Mouse (Mus musculus): ENCODE results near the gene Ntf5. TPM values are rescaled to one million over a fixed set of nuclear protein-coding genes. Genes with fewer than 3 reads are reported as not detected.
A peak's percentile ranks its signal among the peaks of the same experiment; 100 is the strongest.
"Not testable (repeated sequence)": the region's sequence is repeated elsewhere in the genome, so short reads cannot be mapped to it uniquely, and the experiment has no call there.

Gene Ntf5
- polyA plus RNA-seq, 1 experiment from 2014 or later, result 1.4 TPM

GRCm38 (mm10) chr7:45370475-45371311 lies 42.8 kb upstream of the Ntf5 start, which contains the start of gene Lin7b:
Lin7b (minus strand) TSS chr7:45370583.
- Histone ChIP-seq H3K4me3 (ENCODE audit: low read length) (peak within 1 kb of the TSS; percentile 62), H3K9me3 (ENCODE audit: control insufficient read depth, low read length) (no peaks in the 10 kb centered on the region), H3K27ac (ENCODE audit: low read length) (peak within 1 kb of the TSS; percentile 41; the same call in 1 of the 2 replicates), H3K4me2 (ENCODE audit: low read depth, low read length) (peak within 1 kb of the TSS; percentile 97), H3K36me3 (ENCODE audit: control insufficient read depth, insufficient read depth, low read length) (peaks cover 3% of the 10 kb centered on the region; the same call in 1 of the 2 replicates), H3K9ac (ENCODE audit: low read depth, low read length) (peak within 1 kb of the TSS; percentile 65), H3K4me1 (ENCODE audit: control insufficient read depth, insufficient read depth, low read length) (peaks cover 27% of the 10 kb centered on the region), H3K27me3 (replicated peaks; ENCODE audit: control insufficient read depth, insufficient read depth, low read length) (peaks cover 20% of the 10 kb centered on the region)
- peak; percentile 84 for ATAC-seq
- WGBS, result 8% methylated on average over 28 of the region's 28 CpGs

- Histone ChIP-seq H3K4me1 (ENCODE audit: control insufficient read depth, insufficient read depth, low read length) (peaks cover 19% of the 10 kb centered on the region), H3K27ac (ENCODE audit: low read length) (no peak overlapping the region), H3K27me3 (replicated peaks; ENCODE audit: control insufficient read depth, insufficient read depth, low read length) (peaks cover 17% of the 10 kb centered on the region), H3K4me3 (ENCODE audit: low read length) (no peak overlapping the region), H3K4me2 (ENCODE audit: low read depth, low read length) (no peak overlapping the region), H3K36me3 (ENCODE audit: control insufficient read depth, insufficient read depth, low read length) (peaks cover 8% of the 10 kb centered on the region), H3K9ac (ENCODE audit: low read depth, low read length) (no peak overlapping the region), H3K9me3 (ENCODE audit: control insufficient read depth, low read length) (no peaks in the 10 kb centered on the region)
- ATAC-seq, result no peak
- WGBS, result 75% methylated on average over 5 of the region's 5 CpGs
Measured at GRCm38 (mm10) chr7:45372371-45372770, 41.1 kb upstream of the Ntf5 start.

GRCm38 (mm10) chr7:45374620-45375019 lies 38.9 kb upstream of the Ntf5 start:
- WGBS, result 93% methylated on average over 8 of the region's 8 CpGs
- ATAC-seq, result no peak
- Histone ChIP-seq H3K27me3 (replicated peaks; ENCODE audit: control insufficient read depth, insufficient read depth, low read length) (peaks cover 4% of the 10 kb centered on the region; the same call in 1 of the 2 replicates), H3K36me3 (ENCODE audit: control insufficient read depth, insufficient read depth, low read length) (peaks cover 15% of the 10 kb centered on the region), H3K4me1 (ENCODE audit: control insufficient read depth, insufficient read depth, low read length) (peaks cover 9% of the 10 kb centered on the region; the same call in 1 of the 2 replicates), H3K9me3 (ENCODE audit: control insufficient read depth, low read length) (no peaks in the 10 kb centered on the region), H3K4me2 (ENCODE audit: low read depth, low read length) (no peak overlapping the region), H3K27ac (ENCODE audit: low read length) (no peak overlapping the region), H3K4me3 (ENCODE audit: low read length) (no peak overlapping the region), H3K9ac (ENCODE audit: low read depth, low read length) (no peak overlapping the region)

GRCm38 (mm10) chr7:45376057-45376456 lies 37.4 kb upstream of the Ntf5 start:
- WGBS, result 86% methylated on average over 1 of the region's 1 CpGs
- no peaks in the 10 kb centered on the region for H3K4me1 ChIP-seq (ENCODE audit: control insufficient read depth, insufficient read depth, low read length)
- H3K4me3 ChIP-seq (ENCODE audit: low read length), result no peak overlapping the region
- H3K9ac ChIP-seq (ENCODE audit: low read depth, low read length), result no peak overlapping the region
- ATAC-seq, result no peak
- H3K9me3 ChIP-seq (ENCODE audit: control insufficient read depth, low read length), result no peaks in the 10 kb centered on the region
- H3K27ac ChIP-seq (ENCODE audit: low read length), result no peak overlapping the region
- H3K4me2 ChIP-seq (ENCODE audit: low read depth, low read length), result no peak overlapping the region
- peaks cover 21% of the 10 kb centered on the region for H3K36me3 ChIP-seq (ENCODE audit: control insufficient read depth, insufficient read depth, low read length)
- H3K27me3 ChIP-seq (replicated peaks; ENCODE audit: control insufficient read depth, insufficient read depth, low read length), result no peaks in the 10 kb centered on the region

- H3K36me3 ChIP-seq (ENCODE audit: control insufficient read depth, insufficient read depth, low read length), result peaks cover 54% of the 10 kb centered on the region
- ATAC-seq, result no peak
- H3K4me1 ChIP-seq (ENCODE audit: control insufficient read depth, insufficient read depth, low read length), result no peaks in the 10 kb centered on the region
- no peak overlapping the region for H3K9ac ChIP-seq (ENCODE audit: low read depth, low read length)
- no peaks in the 10 kb centered on the region for H3K9me3 ChIP-seq (ENCODE audit: control insufficient read depth, low read length)
- no peak overlapping the region for H3K27ac ChIP-seq (ENCODE audit: low read length)
- no peak overlapping the region for H3K4me2 ChIP-seq (ENCODE audit: low read depth, low read length)
- H3K27me3 ChIP-seq (replicated peaks; ENCODE audit: control insufficient read depth, insufficient read depth, low read length), result no peaks in the 10 kb centered on the region
- WGBS, result 87% methylated on average over 3 of the region's 3 CpGs
- no peak overlapping the region for H3K4me3 ChIP-seq (ENCODE audit: low read length)
Measured at GRCm38 (mm10) chr7:45386077-45386476, 27.4 kb upstream of the Ntf5 start.

- Histone ChIP-seq H3K4me2 (ENCODE audit: low read depth, low read length) (peak overlapping the region; percentile 69), H3K4me3 (ENCODE audit: low read length) (peak overlapping the region; percentile 81), H3K9ac (ENCODE audit: low read depth, low read length) (peak overlapping the region; percentile 91), H3K4me1 (ENCODE audit: control insufficient read depth, insufficient read depth, low read length) (peaks cover 15% of the 10 kb centered on the region), H3K9me3 (ENCODE audit: control insufficient read depth, low read length) (no peaks in the 10 kb centered on the region), H3K36me3 (ENCODE audit: control insufficient read depth, insufficient read depth, low read length) (peaks cover 2% of the 10 kb centered on the region; the same call in 1 of the 2 replicates), H3K27me3 (replicated peaks; ENCODE audit: control insufficient read depth, insufficient read depth, low read length) (no peaks in the 10 kb centered on the region), H3K27ac (ENCODE audit: low read length) (peak overlapping the region; percentile 96)
- peak; percentile 83 for ATAC-seq
- under 1% methylated on average over 17 of the region's 20 CpGs for WGBS
Measured at GRCm38 (mm10) chr7:45395129-45395541, 18.4 kb upstream of the Ntf5 start.

- Histone ChIP-seq H3K9me3 (ENCODE audit: control insufficient read depth, low read length) (no peaks in the 10 kb centered on the region), H3K27ac (ENCODE audit: low read length) (peak within 1 kb of the TSS; percentile 96), H3K36me3 (ENCODE audit: control insufficient read depth, insufficient read depth, low read length) (no peaks in the 10 kb centered on the region; the same call in 1 of the 2 replicates), H3K4me3 (ENCODE audit: low read length) (peak within 1 kb of the TSS; percentile 81), H3K4me1 (ENCODE audit: control insufficient read depth, insufficient read depth, low read length) (peaks cover 15% of the 10 kb centered on the region), H3K9ac (ENCODE audit: low read depth, low read length) (peak within 1 kb of the TSS; percentile 91), H3K27me3 (replicated peaks; ENCODE audit: control insufficient read depth, insufficient read depth, low read length) (no peaks in the 10 kb centered on the region), H3K4me2 (ENCODE audit: low read depth, low read length) (peak within 1 kb of the TSS; percentile 69)
- peak; percentile 97 for ATAC-seq
- under 1% methylated on average over 60 of the region's 60 CpGs for WGBS
Measured at GRCm38 (mm10) chr7:45395578-45396336, 17.7 kb upstream of the Ntf5 start, which contains the start of gene Snrnp70. Snrnp70 (minus strand) TSS chr7:45395742.

GRCm38 (mm10) chr7:45396337-45396775 lies 17.1 kb upstream of the Ntf5 start:
- H3K9me3 ChIP-seq (ENCODE audit: control insufficient read depth, low read length); H3K27me3 ChIP-seq (replicated peaks; ENCODE audit: control insufficient read depth, insufficient read depth, low read length); H3K36me3 ChIP-seq (ENCODE audit: control insufficient read depth, insufficient read depth, low read length): not testable (repeated sequence)
- Histone ChIP-seq H3K9ac (ENCODE audit: low read depth, low read length) (peak overlapping the region; percentile 68), H3K4me2 (ENCODE audit: low read depth, low read length) (peak overlapping the region; percentile 55), H3K27ac (ENCODE audit: low read length) (peak overlapping the region; percentile 80), H3K4me3 (ENCODE audit: low read length) (peak overlapping the region; percentile 57), H3K4me1 (ENCODE audit: control insufficient read depth, insufficient read depth, low read length) (peaks cover 15% of the 10 kb centered on the region)
- WGBS, result 2% methylated on average over 3 of the region's 3 CpGs
- peak; percentile 65 for ATAC-seq

GRCm38 (mm10) chr7:45396787-45397186 lies 16.7 kb upstream of the Ntf5 start:
- Histone ChIP-seq H3K9ac (ENCODE audit: low read depth, low read length) (no peak overlapping the region), H3K27me3 (replicated peaks; ENCODE audit: control insufficient read depth, insufficient read depth, low read length) (no peaks in the 10 kb centered on the region), H3K36me3 (ENCODE audit: control insufficient read depth, insufficient read depth, low read length) (no peaks in the 10 kb centered on the region; the same call in 1 of the 2 replicates), H3K27ac (ENCODE audit: low read length) (no peak overlapping the region), H3K4me1 (ENCODE audit: control insufficient read depth, insufficient read depth, low read length) (peaks cover 15% of the 10 kb centered on the region), H3K4me3 (ENCODE audit: low read length) (no peak overlapping the region), H3K9me3 (ENCODE audit: control insufficient read depth, low read length) (no peaks in the 10 kb centered on the region), H3K4me2 (ENCODE audit: low read depth, low read length) (no peak overlapping the region)
- 79% methylated on average over 2 of the region's 2 CpGs for WGBS
- ATAC-seq, result no peak

All from intestine, embryonic 16.5 days (tissue).